Mouse (Mus musculus): Measurements from ENCODE around the gene Bhlhe41.

GRCm38 (mm10) chr6:145846948-145847347, 18.4 kb downstream of the Bhlhe41 start:
- TF ChIP-seq CTCF (IDR thresholded peaks at IDR 0.05; ENCODE audit: low read depth) (no peak), EP300 (IDR thresholded peaks at IDR 0.05; ENCODE audit: low read depth) (no peak)
